Mouse (Mus musculus): Measurements from ENCODE around the gene Lrrc4.
A peak's percentile ranks its signal among the peaks of the same experiment; 100 is the strongest.

Lrrc4 gene

GRCm38 (mm10) chr6:28854598-28854997, 23.1 kb upstream of the Lrrc4 start:
- DNase-seq: no peak

GRCm38 (mm10) chr6:28853654-28854053, 22.1 kb upstream of the Lrrc4 start:
- no peak for DNase-seq

- DNase-seq: no peak
Observed at GRCm38 (mm10) chr6:28853164-28853563, 21.6 kb upstream of the Lrrc4 start.

- DNase-seq: no peak
Observed at GRCm38 (mm10) chr6:28852342-28852741, 20.8 kb upstream of the Lrrc4 start.

- no peak for DNase-seq
Observed at GRCm38 (mm10) chr6:28850326-28850900, 18.9 kb upstream of the Lrrc4 start.

- DNase-seq: no peak
Observed at GRCm38 (mm10) chr6:28849317-28849716, 17.8 kb upstream of the Lrrc4 start.

GRCm38 (mm10) chr6:28848891-28849290, 17.3 kb upstream of the Lrrc4 start:
- DNase-seq: no peak

- no peak for DNase-seq
Observed at GRCm38 (mm10) chr6:28848285-28848794, 16.8 kb upstream of the Lrrc4 start.

GRCm38 (mm10) chr6:28847616-28848015, 16.1 kb upstream of the Lrrc4 start:
- no peak for DNase-seq

GRCm38 (mm10) chr6:28845610-28846009, 14.1 kb upstream of the Lrrc4 start:
- no peak for DNase-seq

- no peak for DNase-seq
Observed at GRCm38 (mm10) chr6:28842375-28843276, 11.1 kb upstream of the Lrrc4 start.

- no peak for DNase-seq
Observed at GRCm38 (mm10) chr6:28841569-28841968, 10.0 kb upstream of the Lrrc4 start.

GRCm38 (mm10) chr6:28836600-28836999, 5.1 kb upstream of the Lrrc4 start:
- DNase-seq: no peak

- no peak for DNase-seq
Observed at GRCm38 (mm10) chr6:28834046-28834445, 2.5 kb upstream of the Lrrc4 start.

- DNase-seq: peak; percentile 55 to 70
Observed at GRCm38 (mm10) chr6:28833380-28833822, 1.9 kb upstream of the Lrrc4 start.

- peak; percentile 59 to 68 for DNase-seq
Observed at GRCm38 (mm10) chr6:28832751-28833291, 1.3 kb upstream of the Lrrc4 start.

- peak; percentile 53 to 73 for DNase-seq
Observed at GRCm38 (mm10) chr6:28831854-28832750, 555 bp upstream of the Lrrc4 start.

- DNase-seq: no peak
Observed at GRCm38 (mm10) chr6:28830306-28830705, 1.2 kb downstream of the Lrrc4 start.

GRCm38 (mm10) chr6:28828593-28828992, 3.0 kb downstream of the Lrrc4 start:
- peak; percentile 44 to 60 for DNase-seq

GRCm38 (mm10) chr6:28827565-28827964, 4.0 kb downstream of the Lrrc4 start:
- DNase-seq: no peak

- DNase-seq: no peak
Observed at GRCm38 (mm10) chr6:28826689-28827389, 4.7 kb downstream of the Lrrc4 start.

GRCm38 (mm10) chr6:28825894-28826293, 5.7 kb downstream of the Lrrc4 start:
- no peak for DNase-seq
